Mouse (Mus musculus) CH12.LX (cell line): ENCODE measurements around the gene Arcn1.

Experiments
- CTCF ChIP-seq, 2 experiments: IDR thresholded peaks in 1 of 2; conservative IDR thresholded peaks in 1 of 2; 2 replicates each; pipeline ENCODE4 v1.5.1; 2011 to 2012; ENCODE audit warnings: low read depth in 2 of 2, low read length in 2 of 2, improper control_type of control experiment in 1 of 2, inconsistent platforms in 1 of 2, mild to moderate bottlenecking in 1 of 2, moderate library complexity in 1 of 2
- E2F4 ChIP-seq: IDR thresholded peaks from 2 replicates; pipeline ENCODE4 v1.6.1; 2011; ENCODE audit warnings: low read depth, low read length, improper control_type of control experiment; ENCODE audit not compliant: insufficient replicate concordance
- ELF1 ChIP-seq: IDR thresholded peaks from 2 replicates; pipeline ENCODE4 v1.6.1; 2014; ENCODE audit warnings: low read depth, mild to moderate bottlenecking, inconsistent platforms, low read length, improper control_type of control experiment
- ETS1 ChIP-seq: conservative IDR thresholded peaks from 2 replicates; pipeline ENCODE4 v1.6.1; 2012; ENCODE audit warnings: low read depth, mild to moderate bottlenecking, inconsistent platforms, low read length, improper control_type of control experiment, moderate library complexity
- HCFC1 ChIP-seq: IDR thresholded peaks from 2 replicates; pipeline ENCODE4 v1.6.1; 2012; ENCODE audit warnings: low read depth, mild to moderate bottlenecking, inconsistent platforms, low read length, improper control_type of control experiment
- IRF4 ChIP-seq: IDR thresholded peaks from 2 replicates; pipeline ENCODE4 v1.6.1; 2014; ENCODE audit warnings: low read depth, mild to moderate bottlenecking, inconsistent platforms, low read length, improper control_type of control experiment
- POLR2A ChIP-seq: IDR thresholded peaks from 2 replicates; pipeline ENCODE4 v1.6.1; 2011; ENCODE audit warnings: low read depth, mild to moderate bottlenecking, improper control_type of control experiment, low read length
- RCOR1 ChIP-seq: conservative IDR thresholded peaks from 2 replicates; pipeline ENCODE4 v1.6.1; 2012; ENCODE audit warnings: low read depth, mild to moderate bottlenecking, inconsistent platforms, low read length, improper control_type of control experiment
- SMC3 ChIP-seq: IDR thresholded peaks from 2 replicates; pipeline ENCODE4 v1.6.1; 2011; ENCODE audit warnings: low read depth, low read length, improper control_type of control experiment
- TBP ChIP-seq: conservative IDR thresholded peaks from 2 replicates; pipeline ENCODE4 v1.6.1; 2011; ENCODE audit warnings: low read depth, low read length, improper control_type of control experiment
- UBTF ChIP-seq: IDR thresholded peaks from 2 replicates; pipeline ENCODE4 v1.6.1; 2012; ENCODE audit warnings: low read depth, mild to moderate bottlenecking, inconsistent platforms, low read length, improper control_type of control experiment, moderate library complexity
- ZNF384 ChIP-seq: IDR thresholded peaks from 2 replicates; pipeline ENCODE4 v1.6.1; 2012; ENCODE audit warnings: low read depth, low read length, improper control_type of control experiment, inconsistent platforms

DNA sequence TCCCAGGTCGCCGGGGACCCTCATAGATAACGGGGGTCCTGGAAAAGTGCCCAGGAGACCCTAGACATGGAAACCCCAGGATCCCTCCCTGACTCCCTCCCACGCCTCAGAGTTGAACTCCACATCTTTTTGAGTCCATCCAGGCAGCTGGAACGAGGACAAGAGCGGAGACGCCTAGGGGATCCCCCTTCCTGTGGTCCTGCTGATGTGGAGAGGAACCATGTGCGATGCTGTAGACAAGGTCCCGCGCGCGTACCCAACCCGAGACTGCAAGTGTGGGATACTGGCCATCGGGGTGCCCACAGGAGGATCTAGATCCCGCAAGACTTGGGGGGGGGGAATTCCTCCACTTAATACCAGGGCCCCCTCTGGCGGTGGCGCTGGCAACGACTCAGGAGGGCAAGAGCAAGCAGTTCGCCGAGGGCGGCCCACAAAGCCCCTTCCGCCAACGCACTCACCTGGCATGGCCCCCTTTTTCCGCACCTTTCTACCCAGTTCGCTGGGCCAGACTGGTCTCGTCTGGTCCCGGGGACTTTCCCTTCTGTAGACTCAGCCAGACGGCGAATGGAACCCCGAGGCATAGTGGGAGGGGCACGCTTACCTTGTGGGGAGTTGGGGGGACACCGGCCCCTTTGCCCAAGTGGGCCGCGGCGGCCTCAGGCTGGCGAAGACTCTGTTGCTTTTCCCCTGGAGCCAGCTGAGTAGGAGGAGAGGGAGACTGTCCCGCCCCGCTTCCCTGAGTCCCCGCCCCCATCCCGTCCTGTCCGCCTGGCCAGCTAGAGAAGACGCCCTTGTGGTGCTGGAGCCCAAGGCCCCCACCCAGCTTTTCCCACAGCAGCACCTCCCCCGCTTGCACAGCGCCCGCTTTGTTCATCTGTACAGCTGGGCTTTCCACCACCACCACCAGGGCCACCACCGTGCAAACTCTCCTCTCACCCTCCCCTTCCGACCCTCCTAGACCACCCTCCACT lies 32.8 kb downstream of the Arcn1 start, which contains the start of gene Phldb1:
- TF ChIP-seq ETS1, result 0 out of 2 replicates have a peak, but pooled peaks have one; percentile 10
- peak in 1 of 2 experiments; percentile 73; a peak in 2 of 4 replicates for TF ChIP-seq CTCF (conservative IDR thresholded peaks at IDR 0.05 in 1 of 2, IDR thresholded peaks at IDR 0.05 in 1 of 2; ENCODE audit: low read depth in 2 of 2, low read length in 2 of 2)
- TF ChIP-seq POLR2A, result no peak
- no peak for TF ChIP-seq TBP
- no peak for TF ChIP-seq HCFC1
- no peak for TF ChIP-seq UBTF
- no peak for TF ChIP-seq E2F4
- TF ChIP-seq ZNF384, result no peak
- TF ChIP-seq IRF4, result 0 out of 2 replicates have a peak, but pooled peaks have one; percentile 42
- TF ChIP-seq SMC3, result peak; percentile 69
- peak; percentile 36; the same call in 1 of the 2 replicates for TF ChIP-seq ELF1
- no peak for TF ChIP-seq RCOR1
